Mouse (Mus musculus) lung, postnatal 0 days (tissue): Measurements from ENCODE around the gene Acp7. TPM values are rescaled to one million over a fixed set of nuclear protein-coding genes. Genes with fewer than 3 reads are reported as not detected.

ENCODE experiments used
- ATAC-seq: fragments of 200-750 bp; cut with Nextera tagmentation; 2 replicates; pipeline ENCODE4 v1.8.0; 2017; ENCODE audit warnings: moderate library complexity
- DNase-seq: peaks from one replicate; pipeline ENCODE4 v3.0.0-alpha.2; 2016; ENCODE audit warnings: low spot score
- H3K27ac ChIP-seq: fragments of 300-500 bp; sonication (generic); 2 replicates; pipeline ENCODE4 v1.5.1; 2014; ENCODE audit warnings: antibody characterized with exemption, mild to moderate bottlenecking, low read length, mixed read lengths
- H3K27me3 ChIP-seq: fragments of 300-500 bp; sonication (generic); replicated peaks from 2 replicates; pipeline ENCODE4 v1.6.1; 2014; ENCODE audit warnings: low read length, mixed read lengths; ENCODE audit not compliant: insufficient read depth
- H3K36me3 ChIP-seq: fragments of 300-500 bp; sonication (generic); 2 replicates; pipeline ENCODE4 v1.6.1; 2014; ENCODE audit warnings: low read length, mixed read lengths; ENCODE audit not compliant: insufficient read depth
- H3K4me1 ChIP-seq: fragments of 300-500 bp; sonication (generic); 2 replicates; pipeline ENCODE4 v1.6.1; 2014; ENCODE audit warnings: antibody characterized with exemption, low read depth, low read length, mixed read lengths; ENCODE audit not compliant: insufficient read depth
- H3K4me2 ChIP-seq: fragments of 300-500 bp; sonication (generic); replicated peaks from 2 replicates; pipeline ENCODE4 v1.6.1; 2014; ENCODE audit warnings: low read depth, mild to moderate bottlenecking, low read length, moderate library complexity, mixed read lengths
- H3K4me3 ChIP-seq: fragments of 300-500 bp; sonication (generic); 2 replicates; pipeline ENCODE4 v1.5.1; 2014; ENCODE audit warnings: low read depth, low read length
- H3K9ac ChIP-seq: fragments of 300-500 bp; sonication (generic); replicated peaks from 2 replicates; pipeline ENCODE4 v1.6.1; 2014; ENCODE audit warnings: low read depth, mild to moderate bottlenecking
- H3K9me3 ChIP-seq: fragments of 300-500 bp; sonication (generic); 2 replicates; pipeline ENCODE4 v1.6.1; 2016; ENCODE audit warnings: low read length, mixed read lengths
- CTCF ChIP-seq: IDR thresholded peaks from 2 replicates; pipeline ENCODE4 v1.5.1; 2016; ENCODE audit warnings: antibody characterized with exemption, mild to moderate bottlenecking
- EP300 ChIP-seq: IDR thresholded peaks from 2 replicates; pipeline ENCODE4 v1.6.1; 2016; ENCODE audit warnings: antibody characterized with exemption, mild to moderate bottlenecking, control low read depth
- WGBS: fragments of 180-500 bp; shearing (Covaris S2); extraction: QIAGEN DNeasy Blood & Tissue Kit; methylation state at CpG from one replicate; pipeline ENCODE4 v1.1.7; 2014; 5-methylcytosine and 5-hydroxymethylcytosine counted together
- polyA plus RNA-seq: library from polyadenylated mRNA; unstranded; fragments of >200 nt; fragmentation: Nextera tagmentation; extraction: Ambion mirVana; gene quantifications from 2 replicates; pipeline ENCODE4 v1.2.1, GENCODE M21; 2015

The Acp7 gene
- polyA plus RNA-seq, 1 experiment from 2014 or later = not detected

DNA sequence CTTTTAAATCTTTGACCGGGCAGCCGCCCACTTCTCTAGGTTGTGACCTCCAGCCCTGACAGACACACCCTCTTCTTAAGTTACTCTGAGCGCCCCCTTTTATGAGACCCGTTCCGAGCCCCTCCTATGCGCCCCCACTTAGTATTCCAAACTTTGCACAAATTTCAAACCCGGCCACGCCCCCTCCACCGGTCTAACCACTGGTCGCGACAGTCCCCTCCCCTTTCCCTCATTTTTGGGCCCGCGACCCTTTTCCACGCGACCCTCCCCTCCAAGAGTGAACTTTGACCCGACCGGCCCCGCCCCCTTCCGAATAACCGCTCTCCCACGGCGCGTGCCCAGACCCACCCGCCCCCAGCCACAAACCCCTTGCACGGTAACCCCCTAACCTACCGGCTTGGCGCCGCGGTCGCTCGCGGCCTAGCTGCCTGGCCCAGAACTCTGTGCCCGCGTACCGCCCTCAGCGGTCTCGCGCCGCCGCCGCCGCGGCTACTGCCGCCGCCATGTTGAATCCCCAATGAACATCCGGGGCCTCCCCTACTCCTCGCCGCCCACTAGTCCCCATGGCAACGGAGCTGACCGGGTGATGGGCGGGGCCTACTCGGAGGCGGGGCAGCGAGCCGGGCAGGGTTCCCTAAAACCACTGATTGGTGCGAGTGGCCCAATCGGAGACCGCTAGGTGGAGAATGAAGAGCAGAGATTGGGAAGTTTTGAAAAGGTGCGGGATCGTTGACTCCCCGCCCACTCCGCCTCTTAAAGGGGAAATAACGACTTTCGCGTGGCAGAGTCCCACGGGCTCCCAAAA, 33.3 kb downstream of the Acp7 start, which contains the start of the genes Samd4b and Pak4:
TSS of gene Samd4b (minus strand) at position 503 of the 805 bp plus-strand sequence.
TSS of gene Pak4 (minus strand) at position 544 of the 805 bp plus-strand sequence.
- WGBS = under 1% methylated on average over 64 of the region's 66 CpGs
- TF ChIP-seq CTCF (peak; percentile 60), EP300 (no peak)
- H3K36me3 ChIP-seq = no peaks in the 10 kb centered on the region
- H3K4me3 ChIP-seq = peak within 1 kb of the TSS; percentile 73
- DNase-seq (peak; percentile 99), ATAC-seq (peak; percentile 93)
- peaks cover 20% of the 10 kb centered on the region for H3K4me1 ChIP-seq
- H3K27me3 ChIP-seq = no peaks in the 10 kb centered on the region
- H3K4me2 ChIP-seq = peak within 1 kb of the TSS; percentile 77
- peak within 1 kb of the TSS; percentile 44 for H3K9ac ChIP-seq
- H3K9me3 ChIP-seq = no peaks in the 10 kb centered on the region
- H3K27ac ChIP-seq = peak within 1 kb of the TSS; percentile 88

DNA sequence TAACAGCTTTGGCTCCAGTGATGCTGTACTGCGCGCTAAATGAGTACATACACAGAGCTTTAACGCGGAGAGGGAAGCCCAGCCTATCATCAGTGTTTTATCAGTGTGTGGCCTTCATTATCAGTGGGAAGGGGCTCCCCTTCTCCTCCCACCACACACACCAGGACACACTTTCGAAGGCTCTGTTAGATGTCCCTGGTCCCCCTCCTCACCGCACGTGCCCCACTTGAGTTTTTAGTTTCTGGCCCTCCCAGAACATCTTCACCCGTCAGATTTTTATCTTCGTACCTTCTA, 33.9 kb downstream of the Acp7 start:
- Histone ChIP-seq H3K9me3 (no peaks in the 10 kb centered on the region), H3K4me1 (peaks cover 23% of the 10 kb centered on the region), H3K27ac (peak overlapping the region; percentile 88), H3K36me3 (no peaks in the 10 kb centered on the region), H3K27me3 (no peaks in the 10 kb centered on the region), H3K4me3 (peak overlapping the region; percentile 73), H3K9ac (peak overlapping the region; percentile 44), H3K4me2 (peak overlapping the region; percentile 77)
- no peak for DNase-seq
- 2% methylated on average over 9 of the region's 9 CpGs for WGBS
- no peak for ATAC-seq
- TF ChIP-seq EP300 = no peak
- no peak for TF ChIP-seq CTCF

DNA sequence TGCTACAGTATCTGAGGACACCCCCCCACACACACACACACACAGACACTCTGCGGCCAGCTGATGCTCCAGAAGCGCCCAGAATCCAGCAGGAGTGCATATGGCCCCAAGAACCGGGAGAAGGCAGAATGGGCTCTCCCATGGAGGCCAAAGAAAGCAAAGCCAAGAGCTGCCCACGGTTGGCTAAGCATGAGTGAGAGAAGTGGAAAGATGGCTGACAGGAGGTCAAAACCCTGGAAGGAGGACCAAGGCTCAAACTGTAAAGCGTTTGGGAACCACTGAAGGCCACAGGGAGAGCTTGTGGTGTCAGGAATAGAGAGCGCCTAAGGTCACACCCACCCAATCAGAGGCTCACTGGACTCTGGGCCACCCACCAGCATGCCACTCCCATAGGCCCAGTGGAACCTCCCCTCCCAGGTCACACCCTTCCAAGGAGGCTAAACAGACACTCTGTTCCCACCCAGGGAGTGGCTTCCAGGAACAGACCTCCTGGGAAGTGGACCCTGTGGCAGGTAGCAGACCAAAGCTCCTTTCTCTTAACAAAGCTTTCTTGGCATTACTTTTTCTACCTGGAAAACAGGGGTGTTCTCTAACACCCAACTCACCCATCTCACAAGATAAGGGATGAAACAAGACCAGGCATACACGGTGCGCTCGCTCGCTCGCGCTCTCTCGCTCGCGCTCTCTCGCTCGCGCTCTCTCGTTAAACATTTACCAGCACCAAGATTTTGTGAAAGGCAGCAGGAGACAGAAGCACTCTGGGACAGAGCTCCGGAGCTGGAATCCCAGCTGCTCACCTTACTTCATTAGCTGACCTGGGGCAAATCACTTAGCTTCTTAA, 34.5 kb downstream of the Acp7 start:
- Histone ChIP-seq H3K36me3 (no peaks in the 10 kb centered on the region), H3K4me1 (peaks cover 27% of the 10 kb centered on the region), H3K27ac (peak overlapping the region; percentile 88), H3K9ac (peak overlapping the region; percentile 44; the same call in 1 of the 2 replicates), H3K9me3 (no peaks in the 10 kb centered on the region), H3K4me3 (peak overlapping the region; percentile 73), H3K27me3 (no peaks in the 10 kb centered on the region), H3K4me2 (peak overlapping the region; percentile 77)
- TF ChIP-seq EP300 = peak; percentile 93
- no peak for TF ChIP-seq CTCF
- DNase-seq (peak; percentile 93), ATAC-seq (peak; percentile 85)
- 21% methylated on average over 20 of the region's 20 CpGs for WGBS

DNA sequence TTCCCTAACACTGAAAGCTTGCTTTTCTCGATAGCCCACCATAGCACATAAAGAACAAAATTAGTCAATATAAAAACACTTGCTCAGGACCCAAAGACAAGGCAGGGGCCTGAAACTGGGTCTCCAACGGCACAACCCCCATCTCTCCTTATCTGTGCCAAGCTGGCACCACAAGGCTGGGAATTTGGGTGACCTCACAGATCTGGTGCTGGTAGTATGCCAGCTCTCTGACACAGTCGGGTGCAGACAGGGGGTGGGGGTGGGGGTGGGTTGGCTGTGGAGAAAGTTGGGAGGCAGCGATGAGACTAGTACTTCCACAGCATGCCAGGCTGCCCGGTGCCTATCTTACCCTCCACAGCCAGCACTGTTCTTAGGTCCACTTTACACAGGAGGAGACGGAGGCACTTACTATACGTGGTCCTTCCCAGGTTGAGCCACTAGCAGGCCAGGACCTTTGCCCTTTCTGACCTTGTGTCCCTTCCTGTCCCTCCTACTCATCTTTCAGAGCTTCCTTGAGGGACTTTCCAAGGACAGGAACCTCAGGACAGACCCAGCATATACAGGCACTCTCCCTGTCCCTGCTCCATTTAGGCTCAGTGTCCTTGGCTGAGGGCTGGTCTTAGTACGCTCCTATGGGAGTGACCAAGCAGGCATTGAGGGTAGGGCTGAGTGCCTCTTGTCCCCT, 35.2 kb downstream of the Acp7 start:
- Histone ChIP-seq H3K36me3 (no peaks in the 10 kb centered on the region), H3K4me3 (no peak overlapping the region), H3K9ac (no peak overlapping the region), H3K9me3 (no peaks in the 10 kb centered on the region), H3K27ac (peak overlapping the region; percentile 88), H3K4me1 (peaks cover 27% of the 10 kb centered on the region), H3K4me2 (peak overlapping the region; percentile 77), H3K27me3 (no peaks in the 10 kb centered on the region)
- TF ChIP-seq EP300 = no peak
- TF ChIP-seq CTCF = no peak
- DNase-seq (peak; percentile 27), ATAC-seq (peak; percentile 34)
- WGBS = 56% methylated on average over 7 of the region's 8 CpGs

DNA sequence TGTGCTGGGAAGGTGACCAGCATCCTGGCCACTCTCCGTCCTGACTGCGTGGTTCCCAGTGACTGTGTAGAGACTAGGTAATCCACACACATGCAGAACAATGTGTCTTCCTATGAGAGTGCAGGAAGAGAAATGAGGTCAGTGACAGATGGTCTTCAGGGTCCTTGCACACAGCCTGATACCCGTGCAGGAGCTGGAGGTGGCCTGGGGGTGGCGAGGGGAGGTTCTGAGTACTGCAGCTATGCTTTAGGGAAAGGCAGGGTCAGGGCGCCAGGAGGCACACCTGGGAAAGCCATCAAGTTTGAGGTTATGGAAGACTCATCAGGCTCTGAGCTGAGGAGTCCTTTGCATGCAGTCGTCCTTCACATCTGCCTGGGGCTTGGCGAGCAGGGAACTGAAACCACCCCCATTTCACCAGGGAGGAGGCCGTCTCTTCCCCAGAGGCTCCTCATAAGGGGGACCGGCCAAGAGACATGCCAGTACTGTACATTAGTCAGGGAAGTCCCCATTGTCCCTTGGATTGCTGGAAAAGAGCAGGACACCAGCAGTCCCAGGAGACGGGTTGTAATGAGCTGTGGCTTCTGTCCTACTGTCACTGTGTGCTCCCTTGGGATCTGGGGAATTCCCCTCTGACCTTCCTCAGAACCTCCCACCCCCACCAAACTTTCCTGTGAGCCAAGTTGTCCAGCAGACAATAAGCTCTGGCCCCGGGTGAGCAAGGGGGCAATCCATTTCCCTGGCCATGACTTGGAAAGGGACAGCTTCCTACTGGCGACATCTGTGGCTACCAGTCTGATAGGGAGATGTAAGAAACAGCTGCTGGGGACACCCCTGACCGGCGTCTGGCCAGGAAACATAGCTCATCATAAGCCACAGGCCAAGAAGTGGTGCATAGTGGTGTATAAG, 37.7 kb downstream of the Acp7 start:
- Histone ChIP-seq H3K4me3 (no peak overlapping the region), H3K9me3 (no peaks in the 10 kb centered on the region), H3K9ac (0 out of 2 replicates have a peak overlapping the region, but pooled peaks have one; percentile 3), H3K27me3 (no peaks in the 10 kb centered on the region), H3K36me3 (no peaks in the 10 kb centered on the region), H3K4me2 (0 out of 2 replicates have a peak overlapping the region, but pooled peaks have one; percentile 1), H3K27ac (peak overlapping the region; percentile 38; the same call in 1 of the 2 replicates), H3K4me1 (peaks cover 27% of the 10 kb centered on the region)
- ATAC-seq = no peak
- DNase-seq = peak; percentile 45
- TF ChIP-seq EP300 (0 out of 2 replicates have a peak, but pooled peaks have one; percentile 11), CTCF (no peak)
- WGBS = 31% methylated on average over 14 of the region's 14 CpGs
